Mouse (Mus musculus) heart, postnatal 0 days (tissue): ENCODE results near the gene Aoc1.

Experiments used
- CTCF ChIP-seq: IDR thresholded peaks from 2 replicates; pipeline ENCODE4 v1.5.1; 2016; ENCODE audit warnings: antibody characterized with exemption, control low read depth, low read depth
- EP300 ChIP-seq: IDR thresholded peaks from 2 replicates; pipeline ENCODE4 v1.6.1; 2016; ENCODE audit warnings: antibody characterized with exemption, low read depth

DNA sequence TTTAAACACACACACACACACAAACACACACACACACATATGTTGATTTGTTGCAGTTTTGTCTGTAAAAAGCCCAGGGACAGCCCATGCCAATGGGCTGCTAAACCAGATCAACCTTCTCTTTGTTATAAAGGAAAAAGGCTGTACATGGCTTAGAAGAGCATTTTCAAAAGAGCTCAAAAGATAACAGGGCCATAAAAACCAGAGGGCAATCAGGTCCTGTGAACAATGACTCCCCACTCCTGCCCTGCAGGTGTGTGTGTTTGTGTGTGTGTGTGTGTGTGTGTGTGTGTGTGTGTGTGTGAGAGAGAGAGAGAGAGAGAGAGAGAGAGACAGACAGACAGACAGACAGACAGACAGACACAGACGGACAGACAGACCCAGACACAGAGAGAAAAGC, 36.5 kb downstream of the Aoc1 start:
- no peak for TF ChIP-seq CTCF
- no peak for TF ChIP-seq EP300
